Mouse (Mus musculus) yolk sac, embryonic 10.5 days (tissue): Measurements from ENCODE around the gene Arhgap6.

Experiments used
- DNase-seq: peaks from one replicate; pipeline ENCODE4 v3.0.0-alpha.2; 2017; ENCODE audit warnings: low spot score

Arhgap6 gene

GRCm38 (mm10) chrX:168980370-168980769 lies 185.5 kb downstream of the Arhgap6 start:
- DNase-seq: no peak

GRCm38 (mm10) chrX:169007066-169007465 lies 212.2 kb downstream of the Arhgap6 start:
- DNase-seq: no peak

- DNase-seq: no peak
Measured at GRCm38 (mm10) chrX:169012701-169013100, 217.8 kb downstream of the Arhgap6 start.

GRCm38 (mm10) chrX:169034390-169034789 lies 239.5 kb downstream of the Arhgap6 start:
- DNase-seq: no peak

- DNase-seq: peak; percentile 58
Measured at GRCm38 (mm10) chrX:169036403-169037296, 241.8 kb downstream of the Arhgap6 start.

GRCm38 (mm10) chrX:169037401-169037800 lies 242.5 kb downstream of the Arhgap6 start:
- DNase-seq: no peak

GRCm38 (mm10) chrX:169043872-169044271 lies 249.0 kb downstream of the Arhgap6 start:
- no peak for DNase-seq

GRCm38 (mm10) chrX:169047595-169047994 lies 252.7 kb downstream of the Arhgap6 start:
- DNase-seq: no peak

- DNase-seq: no peak
Measured at GRCm38 (mm10) chrX:169049550-169049949, 254.7 kb downstream of the Arhgap6 start.

GRCm38 (mm10) chrX:169053907-169054476 lies 259.1 kb downstream of the Arhgap6 start:
- peak; percentile 18 for DNase-seq

GRCm38 (mm10) chrX:169062555-169062954 lies 267.7 kb downstream of the Arhgap6 start:
- DNase-seq: no peak

GRCm38 (mm10) chrX:169065298-169065697 lies 270.4 kb downstream of the Arhgap6 start:
- DNase-seq: no peak

GRCm38 (mm10) chrX:169065922-169066321 lies 271.0 kb downstream of the Arhgap6 start:
- DNase-seq: no peak

- no peak for DNase-seq
Measured at GRCm38 (mm10) chrX:169075020-169075419, 280.1 kb downstream of the Arhgap6 start.

GRCm38 (mm10) chrX:169081609-169082008 lies 286.7 kb downstream of the Arhgap6 start:
- no peak for DNase-seq

- DNase-seq: no peak
Measured at GRCm38 (mm10) chrX:169085871-169086270, 291.0 kb downstream of the Arhgap6 start.

- DNase-seq: no peak
Measured at GRCm38 (mm10) chrX:169089221-169089620, 294.3 kb downstream of the Arhgap6 start.

GRCm38 (mm10) chrX:169094601-169095000 lies 299.7 kb downstream of the Arhgap6 start:
- no peak for DNase-seq

GRCm38 (mm10) chrX:169095584-169095983 lies 300.7 kb downstream of the Arhgap6 start:
- no peak for DNase-seq

- no peak for DNase-seq
Measured at GRCm38 (mm10) chrX:169102665-169103064, 307.8 kb downstream of the Arhgap6 start.

GRCm38 (mm10) chrX:169106048-169106622 lies 311.2 kb downstream of the Arhgap6 start:
- peak; percentile 44 for DNase-seq

GRCm38 (mm10) chrX:169107372-169107771 lies 312.5 kb downstream of the Arhgap6 start:
- no peak for DNase-seq

- no peak for DNase-seq
Measured at GRCm38 (mm10) chrX:169110031-169110430, 315.1 kb downstream of the Arhgap6 start.
